Mouse (Mus musculus) T-helper 2 cell (primary cell): Measurements from ENCODE around the gene Zfp52.

ENCODE experiments used
- in situ Hi-C: fragments of 300-600 bp; cut with MboI, MseI; formaldehyde crosslinking; loops from one replicate; pipeline ENCODE4 v1.15.1; 2025; ENCODE audit warnings: high pct_unique_total_duplicates

Zfp52 gene

DNA sequence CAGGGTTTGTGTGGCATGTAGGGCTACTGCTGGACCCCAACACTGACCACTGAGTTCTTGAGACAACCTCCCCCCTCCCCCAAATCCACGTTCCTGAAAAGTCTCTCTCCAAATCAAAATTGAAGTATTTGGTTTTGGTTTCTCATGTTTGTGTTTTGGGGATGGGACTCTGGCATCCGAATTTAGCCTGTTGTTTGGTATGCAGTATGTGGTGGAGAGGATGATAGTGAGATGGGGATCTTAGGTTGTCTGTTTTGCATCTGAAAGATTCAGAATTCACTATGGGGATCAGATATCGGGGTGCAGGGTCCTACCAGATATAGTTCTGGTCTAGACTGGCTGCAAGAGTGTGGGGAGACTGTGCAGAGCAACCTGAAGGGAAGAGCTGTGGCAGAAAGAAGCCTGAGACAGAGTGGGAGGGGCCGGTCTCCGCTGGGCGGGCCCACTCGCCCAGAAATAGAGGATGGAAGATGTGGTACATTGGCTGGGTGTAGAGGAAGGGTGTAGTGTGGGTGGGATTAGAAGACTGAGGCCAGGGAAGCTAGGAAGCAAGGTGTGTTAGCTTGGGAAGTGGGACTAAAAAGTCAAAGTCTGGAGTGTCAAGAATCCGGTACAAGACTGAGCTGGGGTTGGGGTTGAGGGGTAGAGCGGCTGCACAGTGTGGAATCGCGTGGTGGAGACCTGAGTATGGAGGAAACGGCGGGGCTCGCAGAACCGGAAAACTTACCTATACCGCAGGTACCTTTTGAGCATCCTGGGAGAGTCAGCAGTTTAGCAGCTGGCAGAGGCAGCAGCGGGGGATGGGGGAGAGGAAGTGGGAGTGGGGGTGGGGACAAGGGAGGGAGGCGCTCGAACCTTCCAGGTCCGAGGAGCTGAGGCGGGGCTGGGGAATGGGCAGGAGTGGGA is at the start of gene Zfp52:
Gene Zfp52 (plus strand): TSS at position 444 of the 906 bp plus-strand sequence.
- in situ Hi-C loops: loop anchor here (10.0 to 25.0 kb wide), 2 partner anchors 261 to 523 kb away; partner anchors contain the start of gene Zfp160

DNA sequence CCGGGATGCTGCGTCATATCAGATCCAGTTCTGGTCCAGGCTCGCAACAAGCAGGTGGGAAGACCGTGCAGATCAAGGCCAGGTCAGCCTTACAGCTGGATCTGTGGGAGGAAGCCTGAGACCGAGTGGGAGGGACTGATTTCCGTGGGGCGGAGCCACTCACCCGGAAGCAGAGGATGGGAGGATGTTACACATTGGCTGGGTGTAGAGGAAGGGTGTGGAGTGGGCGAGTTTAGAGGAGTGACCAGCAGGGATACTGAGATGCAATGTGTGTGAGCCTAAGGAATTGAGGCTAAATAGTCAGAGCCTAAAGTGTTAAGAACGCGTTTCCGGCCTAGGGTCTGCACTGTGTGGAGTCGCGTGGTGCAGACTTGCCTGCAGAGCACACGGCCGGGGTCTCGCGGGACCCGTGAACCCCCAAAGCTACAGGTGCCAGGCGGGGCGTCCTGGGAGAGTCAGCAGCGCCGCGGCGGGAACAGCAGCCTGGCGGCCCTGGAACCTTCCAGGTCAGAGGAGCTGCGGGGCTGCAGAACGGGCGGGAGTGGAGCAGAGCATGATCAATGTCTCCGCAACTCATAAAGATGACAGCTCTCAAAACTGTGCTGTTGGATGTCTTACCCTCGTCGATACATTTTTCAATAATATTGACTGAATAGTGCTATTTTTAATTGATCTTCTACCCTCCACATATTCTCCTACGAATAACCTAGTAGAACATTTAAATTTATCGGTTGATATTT is 46.4 kb upstream of the Zfp52 start, which contains the start of gene Zfp53:
Gene Zfp53 (plus strand): TSS at position 239 of the 740 bp plus-strand sequence.
- in situ Hi-C loops: no loop called here

DNA sequence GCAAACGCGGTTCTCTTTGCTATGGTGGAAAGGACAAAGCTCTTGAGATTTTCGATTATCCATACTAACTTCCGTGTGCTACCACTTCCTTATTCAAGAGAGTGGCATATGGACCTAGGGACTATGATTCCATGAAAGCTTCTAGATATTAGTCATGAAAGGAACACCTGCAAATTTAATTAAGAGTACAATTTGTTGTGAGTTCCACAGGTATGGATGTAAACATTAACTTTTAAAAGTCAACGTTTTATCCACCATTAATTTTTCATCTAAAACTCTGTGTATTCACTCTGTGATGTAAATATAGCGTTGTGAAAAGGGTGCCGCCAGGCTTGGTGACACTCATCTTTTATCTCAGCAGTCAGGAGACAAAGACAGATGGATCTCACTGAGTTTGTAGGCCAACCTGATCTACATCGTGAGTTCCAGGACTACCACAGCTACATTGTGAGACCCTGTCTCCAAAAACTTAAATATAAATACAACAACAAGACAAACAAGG is 45.8 kb upstream of the Zfp52 start:
- in situ Hi-C loops: no loop called here

DNA sequence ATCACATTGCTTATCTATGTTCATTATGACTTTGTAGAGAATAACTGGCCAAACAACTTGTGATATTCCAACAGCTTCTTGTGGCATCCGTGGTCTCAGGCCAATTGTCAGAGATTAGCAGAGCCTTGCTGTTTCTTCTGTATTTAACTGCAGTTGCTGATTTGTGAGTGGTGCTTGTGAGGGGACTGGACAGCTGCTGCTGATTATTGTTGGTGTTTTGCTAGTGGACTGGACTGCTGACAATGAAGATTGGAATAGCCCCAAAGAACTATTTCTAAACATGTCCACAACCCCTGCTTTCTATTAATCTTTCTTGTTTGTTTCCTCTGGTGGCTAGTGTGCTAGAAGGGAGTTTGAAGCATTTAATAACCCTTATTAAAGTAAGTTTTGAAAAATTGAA is 34.0 kb upstream of the Zfp52 start:
- in situ Hi-C loops: loop anchor here (5.0 kb wide), 1 partner anchor 34 kb away; no protein-coding TSS in a partner anchor

DNA sequence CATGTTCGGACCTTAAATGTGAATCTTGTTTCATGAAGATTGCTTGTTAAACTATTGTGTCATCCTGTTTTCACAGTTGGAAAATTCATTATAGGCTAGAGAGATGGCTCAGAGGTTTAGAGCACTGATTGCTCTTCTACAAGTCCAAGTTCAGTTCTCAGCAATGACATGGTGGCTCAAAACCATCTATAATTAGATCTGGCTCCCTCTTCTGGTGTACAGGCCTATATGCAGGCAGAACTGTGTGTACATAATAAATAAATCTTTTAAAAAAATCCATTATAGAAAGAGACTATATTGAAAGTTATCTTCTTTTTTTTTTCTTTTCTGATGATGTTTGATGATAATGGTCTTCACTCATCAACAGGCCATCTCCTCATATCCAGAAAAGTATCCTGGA is 30.8 kb upstream of the Zfp52 start:
- in situ Hi-C loops: loop anchor here (5.0 kb wide), 1 partner anchor 37 kb away; no protein-coding TSS in a partner anchor

DNA sequence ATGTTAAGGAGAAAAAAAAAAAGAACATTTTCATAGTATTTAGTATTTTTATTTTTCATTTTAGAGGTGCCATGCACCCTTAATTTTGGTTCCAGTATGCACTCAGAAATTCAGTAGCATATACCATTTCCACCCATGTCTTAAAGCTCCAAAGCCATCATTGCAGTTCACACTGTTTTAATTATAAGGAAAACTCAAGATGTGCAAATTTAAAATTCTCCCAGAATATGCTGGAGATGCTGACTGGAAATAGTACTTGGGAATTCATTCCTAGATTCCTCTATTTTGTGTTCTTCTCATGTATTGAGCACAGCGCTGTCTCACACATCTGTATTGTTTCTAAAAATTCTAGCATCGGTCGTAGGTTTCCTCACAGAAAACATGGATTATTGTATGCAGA is 29.1 kb upstream of the Zfp52 start:
- in situ Hi-C loops: no loop called here

DNA sequence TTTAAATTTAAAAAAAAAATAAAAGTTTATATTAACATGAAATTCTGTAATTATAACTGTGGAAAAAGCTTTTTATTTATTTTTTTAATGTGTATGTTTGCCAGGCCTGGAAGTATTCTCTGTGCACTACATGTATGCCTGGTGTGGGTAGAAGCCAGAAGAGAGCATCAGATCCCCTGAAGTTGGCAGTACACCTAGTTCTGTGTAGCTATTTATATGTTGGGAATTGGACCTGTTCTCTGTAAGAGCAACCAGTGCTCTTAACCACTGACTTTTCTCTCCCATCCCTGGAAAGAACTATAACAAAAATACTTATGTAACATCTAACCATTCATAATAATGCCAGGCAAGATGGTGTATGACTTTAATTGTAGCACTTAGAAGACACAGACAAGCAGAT is 25.6 kb upstream of the Zfp52 start:
- in situ Hi-C loops: no loop called here

DNA sequence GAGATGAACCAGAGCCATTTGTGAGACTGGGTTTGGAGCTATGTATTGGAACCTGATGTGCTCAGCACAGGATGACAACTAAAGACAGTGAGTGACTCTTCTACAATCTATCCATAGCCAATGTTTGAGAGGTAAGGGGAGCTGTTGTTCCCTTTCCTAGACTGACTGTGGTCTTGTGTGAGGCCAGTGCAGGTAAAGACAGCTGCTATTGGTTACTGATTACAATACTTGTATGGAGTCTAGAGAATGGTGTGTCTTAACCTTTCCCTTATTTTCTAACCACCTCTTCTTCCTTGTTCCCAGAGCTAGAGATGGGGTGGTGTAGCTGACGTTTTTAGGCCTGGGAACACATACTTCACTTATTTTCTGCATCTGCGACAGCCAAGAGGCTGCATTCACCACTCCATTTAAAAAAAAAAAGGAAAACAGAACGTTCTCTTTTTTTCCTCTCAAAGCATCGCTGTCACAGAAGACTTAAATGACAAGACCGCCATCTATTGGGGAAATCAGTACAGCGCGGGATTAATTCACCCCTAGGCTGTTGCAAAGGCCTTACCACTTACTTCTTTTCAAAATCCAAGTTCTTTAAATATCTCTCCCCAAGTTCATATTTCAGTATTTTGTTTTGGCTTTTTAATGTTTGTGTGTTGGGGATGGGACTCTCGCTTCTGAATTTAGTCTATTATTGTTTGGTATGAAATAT is 19.8 kb upstream of the Zfp52 start:
- in situ Hi-C loops: loop anchor here (5.0 kb wide), 1 partner anchor 73 kb away; no protein-coding TSS in a partner anchor

DNA sequence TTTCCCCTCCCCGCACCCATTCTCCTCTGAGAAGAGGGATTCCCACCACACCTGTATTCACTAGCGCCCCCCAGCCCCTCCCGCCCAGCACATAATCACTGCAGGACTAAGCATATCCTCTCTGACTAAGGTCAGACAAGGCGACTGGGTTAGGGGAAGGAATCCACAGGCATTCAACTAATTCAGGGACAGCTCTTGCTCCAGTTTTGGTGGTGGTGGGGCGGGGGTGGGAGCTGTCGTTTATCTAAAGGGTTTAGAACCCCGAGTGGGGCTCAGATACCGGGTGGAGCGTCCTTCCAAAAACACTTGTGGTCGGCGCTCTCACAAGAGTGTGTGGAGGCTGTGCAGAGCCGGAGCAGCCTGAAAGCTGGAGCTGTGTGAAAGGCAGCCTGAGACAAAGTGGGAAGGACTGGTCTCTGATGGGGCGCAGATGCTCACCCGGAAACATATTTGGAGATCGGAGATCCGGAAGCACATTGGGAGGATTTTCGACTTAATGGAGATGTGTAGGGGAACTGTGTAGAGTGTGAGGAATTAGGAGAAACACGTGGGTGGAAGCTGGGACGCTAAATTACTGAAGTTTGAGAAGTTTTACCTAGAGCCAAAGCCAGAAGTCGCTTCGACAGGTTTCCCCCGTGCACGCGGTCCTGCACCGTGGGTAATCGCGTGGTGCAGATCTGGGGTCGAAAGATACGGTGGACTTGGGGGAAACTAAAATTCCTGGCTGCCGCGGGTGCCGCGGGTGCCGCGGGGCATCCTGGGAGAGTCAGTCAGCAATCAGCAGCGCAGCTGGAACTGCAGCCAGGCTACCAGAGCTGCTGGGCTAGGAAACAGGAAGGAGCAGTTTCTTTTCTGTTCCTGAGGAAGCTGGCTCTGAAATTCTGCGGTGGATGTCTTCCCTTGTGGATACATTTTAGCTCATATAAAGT is 18.9 kb upstream of the Zfp52 start:
- in situ Hi-C loops: loop anchor here (5.0 kb wide), 1 partner anchor 74 kb away; no protein-coding TSS in a partner anchor

DNA sequence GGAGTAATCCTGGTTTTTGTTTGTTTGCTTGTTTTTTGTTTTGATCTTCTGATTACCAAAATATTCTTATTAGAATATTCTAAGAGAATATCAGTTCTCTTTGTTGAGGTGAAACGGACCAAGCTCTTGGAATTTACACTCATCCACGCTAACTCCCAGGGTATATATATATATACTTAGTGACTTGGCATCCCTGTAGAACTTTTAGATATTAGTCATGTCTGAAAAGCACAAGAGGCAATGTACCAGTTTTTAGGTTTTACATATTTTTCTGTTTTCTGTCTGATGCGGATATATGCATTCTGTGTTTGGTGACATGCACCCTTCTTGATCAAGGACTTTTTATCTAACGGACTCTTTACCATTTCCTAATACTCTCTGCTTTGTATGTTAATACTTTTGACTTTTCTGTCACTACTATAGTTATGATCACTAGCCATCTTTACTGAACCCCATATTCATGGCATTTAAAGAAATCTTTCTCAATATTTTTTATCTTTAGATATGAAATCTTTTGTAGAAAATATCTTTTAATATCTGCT is 18.1 kb upstream of the Zfp52 start:
- in situ Hi-C loops: loop anchor here (5.0 kb wide), 1 partner anchor 75 kb away; no protein-coding TSS in a partner anchor

DNA sequence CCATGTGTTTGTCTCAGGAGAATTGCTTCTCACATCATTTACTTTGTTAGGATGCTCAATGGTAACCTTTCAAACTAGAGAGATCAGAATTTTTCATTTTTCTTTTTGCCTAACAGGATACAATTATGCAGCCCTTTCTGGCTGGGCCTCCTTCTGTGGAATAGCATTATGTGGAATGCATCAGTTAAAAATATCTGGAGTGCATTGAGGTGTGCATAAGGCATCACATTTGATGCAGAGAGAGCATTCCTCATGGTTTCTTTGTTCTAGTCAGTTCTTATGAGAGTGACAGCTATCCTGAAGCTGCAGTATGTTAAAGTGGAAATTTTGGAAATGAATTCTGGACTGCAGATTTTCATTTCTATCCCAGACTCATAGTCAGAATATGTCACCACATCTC is 9.1 kb upstream of the Zfp52 start:
- in situ Hi-C loops: loop anchor here (25.0 kb wide), 1 partner anchor 514 kb away; the partner anchor contains the start of gene Zfp160

DNA sequence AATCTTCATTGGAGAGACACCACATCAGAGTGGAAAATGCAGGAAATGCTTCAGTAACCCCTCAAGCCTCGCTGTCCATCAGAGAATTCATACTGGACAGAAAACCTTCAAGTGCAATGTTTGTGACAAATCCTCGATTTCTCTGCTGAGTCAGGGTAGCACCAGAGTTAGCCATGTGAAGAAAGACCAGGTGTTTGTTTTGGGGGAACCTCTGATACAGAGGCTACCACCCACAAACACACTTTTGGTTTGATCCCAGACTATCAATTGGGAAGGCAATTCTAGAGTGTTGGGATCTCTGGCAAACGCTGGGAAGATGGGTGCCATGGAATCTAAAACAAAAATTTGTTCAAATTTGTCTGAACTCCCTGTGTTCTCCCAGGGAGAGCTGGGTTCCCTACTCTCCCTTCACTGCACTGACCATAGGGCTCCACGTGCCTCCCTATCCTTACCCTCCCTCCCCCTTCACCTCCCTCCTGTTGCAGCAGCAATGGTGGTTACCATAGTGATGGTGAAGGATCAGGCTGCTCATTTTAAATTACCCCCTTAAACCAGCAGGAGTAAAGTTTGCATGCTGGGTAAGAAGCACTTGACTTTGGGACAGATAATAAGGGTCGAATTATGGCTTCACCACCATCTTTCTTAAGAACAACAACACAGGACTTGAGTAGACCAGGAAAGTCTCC is 4.6 kb upstream of the Zfp52 start:
- in situ Hi-C loops: loop anchor here (10.0 to 25.0 kb wide), 2 partner anchors 256 to 518 kb away; partner anchors contain the start of gene Zfp160

DNA sequence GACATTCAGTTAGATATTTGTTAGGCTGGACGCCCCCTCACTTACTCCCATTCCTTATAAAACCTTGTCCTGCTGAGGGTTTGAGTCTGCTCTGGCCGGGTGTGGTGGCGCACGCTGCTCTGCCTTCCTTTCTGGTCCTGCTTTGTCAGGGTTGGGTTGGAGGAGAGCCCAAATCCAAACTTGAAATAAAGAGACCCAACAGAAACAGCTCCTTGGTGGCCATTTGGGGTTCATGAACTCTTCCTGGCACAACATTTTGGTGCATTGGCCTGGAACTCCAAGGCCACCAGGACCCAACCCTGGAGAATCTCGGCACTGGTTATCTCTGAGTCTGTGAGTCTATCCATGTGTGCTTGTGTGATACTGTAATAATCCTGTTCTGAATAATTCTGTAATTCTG is 3.7 kb upstream of the Zfp52 start:
- in situ Hi-C loops: loop anchor here (10.0 to 25.0 kb wide), 2 partner anchors 257 to 519 kb away; partner anchors contain the start of gene Zfp160

DNA sequence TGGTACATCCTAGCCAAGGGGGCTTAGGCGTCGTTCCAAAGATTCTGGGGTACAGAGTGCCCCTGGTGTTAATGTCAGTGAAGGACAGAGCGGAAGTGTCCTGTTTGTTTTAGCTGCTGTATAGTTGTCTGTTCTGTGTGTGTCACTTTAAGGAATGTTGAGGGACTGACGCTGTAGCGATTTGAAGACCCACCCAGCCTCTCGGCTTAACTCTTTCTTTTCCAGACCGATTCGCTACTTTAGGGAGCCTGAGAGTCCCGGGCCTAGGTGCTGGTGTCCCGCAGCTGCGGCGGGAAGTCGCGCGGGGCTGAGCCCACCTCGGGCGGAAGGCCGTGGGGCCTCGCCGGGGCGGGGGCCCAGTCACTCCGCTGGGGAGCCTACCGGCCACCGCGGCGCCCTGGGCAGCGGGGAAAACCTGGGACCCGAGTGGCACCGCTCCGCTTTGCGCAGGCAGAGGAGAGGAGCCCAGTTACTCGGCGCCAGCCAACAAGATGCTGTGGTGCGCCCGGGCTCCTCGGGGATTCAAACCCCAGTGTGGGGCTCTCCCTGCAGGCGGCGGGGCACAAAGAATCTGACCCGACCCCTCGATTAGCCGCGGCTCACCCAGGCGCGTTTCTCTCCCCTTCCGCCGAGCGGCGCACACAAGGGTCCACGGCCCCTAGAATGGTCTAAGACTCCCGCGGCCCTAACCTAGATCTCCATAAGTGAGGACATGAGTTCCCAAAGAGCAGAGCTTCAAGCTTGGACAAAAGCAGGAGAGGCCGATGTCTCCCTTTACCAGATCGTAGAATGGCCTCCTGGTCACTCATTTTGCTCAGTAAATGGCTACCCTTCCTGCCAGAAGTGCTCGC is 3.0 kb upstream of the Zfp52 start:
- in situ Hi-C loops: loop anchor here (10.0 to 25.0 kb wide), 2 partner anchors 258 to 520 kb away; partner anchors contain the start of gene Zfp160

DNA sequence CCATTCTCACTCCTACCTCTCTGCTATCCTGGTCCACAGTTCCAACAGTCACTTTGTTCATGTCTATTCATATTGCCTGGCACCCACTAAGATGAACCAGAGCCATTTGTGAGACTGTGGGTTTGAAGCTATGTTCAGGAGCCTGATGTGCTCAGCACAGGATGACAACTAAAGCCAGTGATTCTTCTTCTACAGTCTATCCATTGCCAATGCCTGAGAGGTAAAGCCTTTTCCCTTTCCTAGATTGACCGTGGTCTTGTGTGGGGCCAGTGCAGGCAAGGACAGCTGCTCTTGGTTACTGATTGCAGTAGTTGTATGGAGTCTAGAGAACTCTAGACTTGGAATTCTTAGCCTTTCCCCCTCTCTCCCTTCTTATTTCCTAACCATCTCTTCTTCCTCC is 1.4 kb upstream of the Zfp52 start:
- in situ Hi-C loops: loop anchor here (10.0 to 25.0 kb wide), 2 partner anchors 259 to 522 kb away; partner anchors contain the start of gene Zfp160

DNA sequence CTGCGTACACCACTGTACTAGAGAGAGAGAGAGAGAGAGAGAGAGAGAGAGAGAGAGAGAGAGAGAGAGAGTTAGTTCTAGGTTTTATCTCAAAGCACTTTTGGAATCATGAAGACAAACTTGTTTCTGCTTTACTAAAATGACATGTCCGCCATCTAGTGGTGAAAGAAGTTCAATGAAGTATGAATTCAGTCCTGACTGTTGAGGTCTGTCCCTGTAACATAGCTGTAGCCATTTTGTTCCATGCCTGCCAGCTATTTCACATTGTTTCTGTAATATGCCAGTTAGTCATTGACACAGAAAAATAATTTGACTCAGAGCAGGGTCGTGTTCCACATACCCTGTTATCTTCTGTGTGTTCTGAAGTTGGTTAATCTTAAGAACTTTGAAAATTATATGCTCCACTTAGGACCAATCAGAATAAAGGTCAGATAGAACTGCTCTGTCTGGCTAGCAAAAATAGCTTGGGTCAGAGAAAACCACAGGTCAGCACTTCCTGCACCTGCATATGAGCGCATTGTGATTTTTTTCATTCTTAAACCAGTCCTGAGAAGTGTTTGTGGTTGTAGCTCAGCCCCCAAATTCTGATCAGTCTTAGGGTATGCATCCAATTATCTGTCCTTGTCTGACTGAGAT is 761 bp upstream of the Zfp52 start:
- in situ Hi-C loops: loop anchor here (10.0 to 25.0 kb wide), 2 partner anchors 260 to 522 kb away; partner anchors contain the start of gene Zfp160

DNA sequence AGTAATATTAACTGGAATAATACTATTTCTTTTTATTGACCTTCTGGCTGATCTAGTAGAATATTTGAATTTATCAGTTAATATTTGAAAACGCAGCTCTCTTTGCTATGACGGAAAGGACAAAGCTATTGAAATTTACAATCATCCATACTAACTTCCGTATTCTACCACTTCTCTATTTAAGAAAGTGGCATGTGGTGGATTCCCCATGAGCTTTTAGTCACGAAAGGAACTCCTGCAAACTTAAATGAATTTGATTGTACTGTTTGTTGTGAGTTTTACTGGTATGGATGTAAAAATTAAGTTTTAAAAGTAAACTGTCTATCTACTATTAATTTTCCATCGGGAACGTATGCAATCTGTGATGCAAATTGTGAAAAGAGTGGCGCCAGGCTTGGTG is 757 bp downstream of the Zfp52 start:
- in situ Hi-C loops: loop anchor here (10.0 to 25.0 kb wide), 2 partner anchors 261 to 524 kb away; partner anchors contain the start of gene Zfp160
